Mouse (Mus musculus) MEL (cell line): ENCODE results near the gene Atxn7l1. TPM values are rescaled to one million over a fixed set of nuclear protein-coding genes. Genes with fewer than 3 reads are reported as not detected.
A peak's percentile ranks its signal among the peaks of the same experiment; 100 is the strongest.

ENCODE experiments used
- DNase-seq: peaks from one replicate; pipeline ENCODE4 v3.0.0; 2011; ENCODE audit warnings: low read depth, low spot score
- H3K27ac ChIP-seq: 2 replicates; pipeline ENCODE4 v1.5.1; 2012; ENCODE audit warnings: low read depth, mild to moderate bottlenecking, control low read depth, low read length, moderate library complexity; ENCODE audit not compliant: control insufficient read depth
- H3K27me3 ChIP-seq, 2 experiments: fragments of 150-350 bp in 1 of 2; sonication (generic) in 1 of 2; 2 replicates each; pipeline ENCODE4 v1.6.1; 2012; ENCODE audit warnings: low read length in 2 of 2, mild to moderate bottlenecking in 2 of 2, improper control_type of control experiment in 1 of 2, moderate library complexity in 1 of 2; ENCODE audit not compliant: insufficient read depth in 2 of 2, control insufficient read depth in 1 of 2
- H3K36me3 ChIP-seq, 2 experiments: 2 replicates each; pipeline ENCODE4 v1.6.1; 2012 to 2014; ENCODE audit warnings: low read length in 2 of 2, improper control_type of control experiment in 1 of 2, inconsistent platforms in 1 of 2, mild to moderate bottlenecking in 1 of 2; ENCODE audit not compliant: insufficient read depth in 2 of 2, control insufficient read depth in 1 of 2
- H3K4me1 ChIP-seq, 2 experiments: fragments of 150-350 bp in 1 of 2; sonication (generic) in 1 of 2; 2 replicates each; pipeline ENCODE4 v1.6.1; 2012; ENCODE audit warnings: low read length in 2 of 2, improper control_type of control experiment in 1 of 2, mild to moderate bottlenecking in 1 of 2; ENCODE audit not compliant: insufficient read depth in 2 of 2, control insufficient read depth in 1 of 2
- H3K4me3 ChIP-seq, 2 experiments: fragments of 150-350 bp in 1 of 2; sonication (generic) in 1 of 2; 2 replicates each; pipeline ENCODE4 v1.5.1; 2012; ENCODE audit warnings: low read depth in 2 of 2, low read length in 2 of 2, mild to moderate bottlenecking in 2 of 2, moderate library complexity in 2 of 2, control low read depth in 1 of 2, improper control_type of control experiment in 1 of 2; ENCODE audit not compliant: control insufficient read depth in 1 of 2, insufficient read depth in 1 of 2
- H3K79me2 ChIP-seq: 2 replicates; pipeline ENCODE4 v1.6.1; 2012; ENCODE audit warnings: mild to moderate bottlenecking, low read length, moderate library complexity; ENCODE audit not compliant: control insufficient read depth, poor library complexity, insufficient read depth
- H3K9ac ChIP-seq: 2 replicates; pipeline ENCODE4 v1.6.1; 2012; ENCODE audit warnings: low read depth, mild to moderate bottlenecking, control low read depth, low read length, moderate library complexity; ENCODE audit not compliant: control insufficient read depth, poor library complexity, severe bottlenecking
- H3K9me3 ChIP-seq: fragments of 150-350 bp; sonication (generic); replicated peaks from 2 replicates; pipeline ENCODE4 v1.6.1; 2012; ENCODE audit warnings: mild to moderate bottlenecking, low read length, improper control_type of control experiment, moderate library complexity; ENCODE audit not compliant: insufficient read depth
- CTCF ChIP-seq, 3 experiments: IDR thresholded peaks in 2 of 3; conservative IDR thresholded peaks in 1 of 3; 2 replicates each; pipeline ENCODE4 v1.5.1; 2011 to 2012; ENCODE audit warnings: low read length in 3 of 3, low read depth in 2 of 3, mild to moderate bottlenecking in 2 of 3, improper control_type of control experiment in 1 of 3, inconsistent platforms in 1 of 3, mixed read lengths in 1 of 3, moderate library complexity in 1 of 3; ENCODE audit not compliant: control insufficient read depth in 1 of 3, insufficient read depth in 1 of 3, poor library complexity in 1 of 3, severe bottlenecking in 1 of 3
- E2F4 ChIP-seq: IDR thresholded peaks from 2 replicates; pipeline ENCODE4 v1.6.1; 2011; ENCODE audit warnings: low read depth, low read length, improper control_type of control experiment, borderline replicate concordance
- ELF1 ChIP-seq: IDR thresholded peaks from 2 replicates; pipeline ENCODE4 v1.6.1; 2014; ENCODE audit warnings: low read depth, mild to moderate bottlenecking, inconsistent platforms, low read length, improper control_type of control experiment, moderate library complexity
- EP300 ChIP-seq, 2 experiments: IDR thresholded peaks; 2 replicates each; pipeline ENCODE4 v1.6.1; 2011; ENCODE audit warnings: improper control_type of control experiment in 2 of 2, low read length in 2 of 2, low read depth in 1 of 2, mild to moderate bottlenecking in 1 of 2
- ETS1 ChIP-seq: IDR thresholded peaks from 2 replicates; pipeline ENCODE4 v1.6.1; 2012; ENCODE audit warnings: low read depth, mild to moderate bottlenecking, inconsistent platforms, low read length, improper control_type of control experiment, moderate library complexity
- GABPA ChIP-seq: IDR thresholded peaks from 2 replicates; pipeline ENCODE4 v1.6.1; 2012; ENCODE audit warnings: low read depth, mild to moderate bottlenecking, inconsistent platforms, low read length, improper control_type of control experiment, moderate library complexity
- GATA1 ChIP-seq: IDR thresholded peaks from 2 replicates; pipeline ENCODE4 v1.6.1; 2011; ENCODE audit warnings: low read depth, low read length, improper control_type of control experiment
- KAT2A ChIP-seq: conservative IDR thresholded peaks from 2 replicates; pipeline ENCODE4 v1.6.1; 2012; ENCODE audit warnings: low read depth, low read length, improper control_type of control experiment, inconsistent platforms
- MAFK ChIP-seq: IDR thresholded peaks from 2 replicates; pipeline ENCODE4 v1.6.1; 2011; ENCODE audit warnings: low read depth, mild to moderate bottlenecking, low read length, improper control_type of control experiment, borderline replicate concordance
- MAX ChIP-seq: IDR thresholded peaks from 2 replicates; pipeline ENCODE4 v1.6.1; 2011; ENCODE audit warnings: low read length, improper control_type of control experiment
- MAZ ChIP-seq: IDR thresholded peaks from 2 replicates; pipeline ENCODE4 v1.6.1; 2012; ENCODE audit warnings: low read depth, mild to moderate bottlenecking, inconsistent platforms, low read length, improper control_type of control experiment
- MXI1 ChIP-seq: IDR thresholded peaks from 2 replicates; pipeline ENCODE4 v1.6.1; 2011; ENCODE audit warnings: mild to moderate bottlenecking, low read depth, low read length, improper control_type of control experiment
- MYC ChIP-seq: IDR thresholded peaks from 2 replicates; pipeline ENCODE4 v1.6.1; 2011; ENCODE audit warnings: low read depth, mild to moderate bottlenecking, low read length, improper control_type of control experiment, moderate library complexity
- NRF1 ChIP-seq: IDR thresholded peaks from 2 replicates; pipeline ENCODE4 v1.6.1; 2014; ENCODE audit warnings: low read depth, mild to moderate bottlenecking, inconsistent platforms, low read length, improper control_type of control experiment, moderate library complexity; ENCODE audit not compliant: poor library complexity, insufficient read depth, severe bottlenecking
- POLR2AphosphoS2 ChIP-seq: IDR thresholded peaks from 2 replicates; pipeline ENCODE4 v1.6.1; 2011; ENCODE audit warnings: low read length, improper control_type of control experiment
- POLR2AphosphoS5 ChIP-seq: IDR thresholded peaks from 2 replicates; pipeline ENCODE4 v1.6.1; 2012; ENCODE audit warnings: low read depth, borderline replicate concordance, mild to moderate bottlenecking, inconsistent platforms, low read length, moderate library complexity, mixed read lengths
- RCOR1 ChIP-seq: IDR thresholded peaks from 2 replicates; pipeline ENCODE4 v1.6.1; 2012; ENCODE audit warnings: low read depth, mild to moderate bottlenecking, inconsistent platforms, low read length, improper control_type of control experiment
- SIN3A ChIP-seq: IDR thresholded peaks from 2 replicates; pipeline ENCODE4 v1.6.1; 2012; ENCODE audit warnings: low read length, improper control_type of control experiment, inconsistent platforms
- SMC3 ChIP-seq: IDR thresholded peaks from 2 replicates; pipeline ENCODE4 v1.6.1; 2011; ENCODE audit warnings: low read depth, low read length, improper control_type of control experiment
- TAL1 ChIP-seq: IDR thresholded peaks from 2 replicates; pipeline ENCODE4 v1.6.1; 2012; ENCODE audit warnings: mild to moderate bottlenecking, inconsistent platforms, low read length, moderate library complexity, mixed read lengths
- TCF12 ChIP-seq: IDR thresholded peaks from 2 replicates; pipeline ENCODE4 v1.6.1; 2014; ENCODE audit warnings: low read depth, mild to moderate bottlenecking, inconsistent platforms, low read length, improper control_type of control experiment, moderate library complexity
- USF1 ChIP-seq: IDR thresholded peaks from 2 replicates; pipeline ENCODE4 v1.6.1; 2014; ENCODE audit warnings: low read depth, mild to moderate bottlenecking, inconsistent platforms, low read length, improper control_type of control experiment, moderate library complexity
- USF2 ChIP-seq, 2 experiments: IDR thresholded peaks; 2 replicates each; pipeline ENCODE4 v1.6.1; 2011 to 2012; ENCODE audit warnings: improper control_type of control experiment in 2 of 2, low read length in 2 of 2, borderline replicate concordance in 1 of 2, inconsistent platforms in 1 of 2, low read depth in 1 of 2, mild to moderate bottlenecking in 1 of 2; ENCODE audit not compliant: insufficient read depth in 1 of 2
- ZC3H11A ChIP-seq: IDR thresholded peaks from 2 replicates; pipeline ENCODE4 v1.6.1; 2012; ENCODE audit warnings: low read depth, mild to moderate bottlenecking, inconsistent platforms, low read length, improper control_type of control experiment
- ZKSCAN1 ChIP-seq: IDR thresholded peaks from 2 replicates; pipeline ENCODE4 v1.6.1; 2012; ENCODE audit warnings: low read depth, mild to moderate bottlenecking, inconsistent platforms, low read length, improper control_type of control experiment, moderate library complexity
- ZMIZ1 ChIP-seq: IDR thresholded peaks from 2 replicates; pipeline ENCODE4 v1.6.1; 2012; ENCODE audit warnings: low read depth, mild to moderate bottlenecking, inconsistent platforms, low read length, improper control_type of control experiment, moderate library complexity
- ZNF384 ChIP-seq: IDR thresholded peaks from 2 replicates; pipeline ENCODE4 v1.6.1; 2012; ENCODE audit warnings: low read depth, mild to moderate bottlenecking, inconsistent platforms, low read length, improper control_type of control experiment
- polyA plus RNA-seq, 2 experiments: library from polyadenylated mRNA; stranded (reverse) in 1 of 2; unstranded in 1 of 2; fragments of >175 nt in 1 of 2; fragments of >200 nt in 1 of 2; gene quantifications; 2 replicates each; pipeline versions ENCODE4 v1.2.1 to v1.2.4; 2012; ENCODE audit warnings: low replicate concordance in 2 of 2, low read depth in 1 of 2; ENCODE audit not compliant: insufficient read length in 2 of 2, insufficient read depth in 1 of 2, missing spikeins in 1 of 2
- total RNA-seq: library from RNA; depleted of rRNA; stranded (reverse); fragments of 300-350 nt; gene quantifications from 2 replicates; pipeline ENCODE4 v1.2.3, GENCODE M21; 2012

The Atxn7l1 gene
- total and polyA plus RNA-seq, 3 experiments: 11.6 to 50.3 TPM; not detected in 1

DNA sequence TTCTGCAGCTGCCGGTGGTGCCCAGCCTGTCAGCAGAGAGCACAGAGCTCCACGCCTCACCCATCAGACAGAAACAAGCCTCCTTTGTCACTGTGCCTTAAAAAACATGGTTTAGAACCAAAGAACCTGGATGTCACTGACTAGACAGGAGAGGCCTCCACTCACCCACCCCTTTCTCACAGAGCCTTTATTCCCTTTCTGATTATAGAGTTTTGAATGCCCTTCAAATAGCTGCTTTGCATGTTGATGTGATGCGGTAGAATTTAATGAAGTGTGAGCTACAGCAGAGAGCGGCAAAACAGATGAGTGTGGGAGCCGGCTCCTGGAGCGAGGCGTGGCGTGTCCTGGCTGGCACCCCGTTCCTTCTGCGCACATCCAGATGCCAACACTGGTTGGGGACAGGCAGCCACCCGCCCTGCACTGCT is 77.6 kb downstream of the Atxn7l1 start:
- DNase-seq: no peak
- Histone ChIP-seq H3K27ac (no peak overlapping the region), H3K27me3 (no peaks in the 10 kb centered on the region), H3K9me3 (no peaks in the 10 kb centered on the region), H3K9ac (no peak overlapping the region), H3K4me3 (no peak overlapping the region), H3K79me2 (no peaks in the 10 kb centered on the region), H3K36me3 (peaks cover 0 to 30% of the 10 kb centered on the region in 2 experiments; a peak in 2 of 4 replicates), H3K4me1 (peaks cover 2 to 25% of the 10 kb centered on the region in 2 experiments)
- TF ChIP-seq ETS1 (no peak), SIN3A (no peak), MYC (no peak), SMC3 (no peak), GATA1 (no peak), USF1 (no peak), ZC3H11A (no peak), E2F4 (no peak), NRF1 (no peak), USF2 (IDR thresholded peaks at IDR 0.05; ENCODE audit: borderline replicate concordance in 1 of 2, insufficient read depth in 1 of 2, low read depth in 1 of 2, low read length in 2 of 2) (no peak), ZMIZ1 (no peak), POLR2AphosphoS2 (no peak), TCF12 (no peak), CTCF (IDR thresholded peaks at IDR 0.05 in 2 of 3, conservative IDR thresholded peaks at IDR 0.05 in 1 of 3; ENCODE audit: control insufficient read depth in 1 of 3, insufficient read depth in 1 of 3, low read depth in 2 of 3, low read length in 3 of 3, poor library complexity in 1 of 3, severe bottlenecking in 1 of 3) (no peak), MAZ (no peak), TAL1 (no peak), ZNF384 (no peak), EP300 (IDR thresholded peaks at IDR 0.05; ENCODE audit: low read depth in 1 of 2, low read length in 2 of 2) (no peak)

DNA sequence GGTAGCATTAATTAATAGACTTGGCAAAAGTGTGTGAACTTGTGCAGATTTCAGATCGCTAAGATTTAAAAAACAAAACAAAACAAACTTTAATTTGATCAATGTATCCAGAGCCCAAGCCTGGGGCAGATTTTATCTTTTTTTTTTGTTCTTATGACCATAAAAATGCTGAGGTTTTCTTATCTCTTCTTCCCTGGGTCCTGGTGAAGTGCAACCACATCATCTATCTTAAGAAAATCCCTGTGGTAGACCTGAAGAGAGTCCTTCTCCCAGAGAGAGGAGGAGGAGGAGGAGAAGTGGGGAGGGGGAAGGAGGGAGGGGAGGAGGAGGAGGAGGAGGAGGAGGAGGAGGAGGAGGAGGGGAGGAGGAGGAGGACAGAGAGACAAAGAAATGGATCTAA is 78.5 kb downstream of the Atxn7l1 start:
- no peak for TF ChIP-seq TAL1
- TF ChIP-seq EP300 (IDR thresholded peaks at IDR 0.05; ENCODE audit: low read depth in 1 of 2, low read length in 2 of 2): peak in 1 of 2 experiments; percentile 7; a peak in 1 of 4 replicates
- no peak for TF ChIP-seq KAT2A
- TF ChIP-seq E2F4: no peak
- TF ChIP-seq MXI1: no peak
- TF ChIP-seq MAFK: 0 out of 2 replicates have a peak, but pooled peaks have one; percentile 17
- TF ChIP-seq RCOR1: peak; percentile 82
- TF ChIP-seq ZNF384: 0 out of 2 replicates have a peak, but pooled peaks have one; percentile 17
- TF ChIP-seq ELF1: no peak
- no peak for TF ChIP-seq POLR2AphosphoS5
- TF ChIP-seq GATA1: 0 out of 2 replicates have a peak, but pooled peaks have one; percentile 28
- no peak for TF ChIP-seq GABPA
- no peak for TF ChIP-seq USF1
- no peak for TF ChIP-seq MAX
- TF ChIP-seq ZKSCAN1: no peak
- no peak for TF ChIP-seq POLR2AphosphoS2
- H3K36me3 ChIP-seq: peaks cover 0 to 29% of the 10 kb centered on the region in 2 experiments; a peak in 2 of 4 replicates

More for the DNA sequence above, 78.5 kb downstream of the Atxn7l1 start:
- H3K27ac ChIP-seq: no peak overlapping the region
- no peaks in the 10 kb centered on the region for H3K79me2 ChIP-seq
- no peaks in the 10 kb centered on the region for H3K9me3 ChIP-seq
- no peak overlapping the region for H3K4me3 ChIP-seq
- no peaks in the 10 kb centered on the region for H3K27me3 ChIP-seq
- no peak for DNase-seq
- peaks cover 2 to 24% of the 10 kb centered on the region in 2 experiments for H3K4me1 ChIP-seq
- H3K9ac ChIP-seq: no peak overlapping the region
